Mouse (Mus musculus): ENCODE results near the gene Krt17. TPM values are rescaled to one million over a fixed set of nuclear protein-coding genes. Genes with fewer than 3 reads are reported as not detected.

Krt17 gene
- total and polyA plus RNA-seq, 3 experiments, result 0.61 TPM; not detected in 2

DNA sequence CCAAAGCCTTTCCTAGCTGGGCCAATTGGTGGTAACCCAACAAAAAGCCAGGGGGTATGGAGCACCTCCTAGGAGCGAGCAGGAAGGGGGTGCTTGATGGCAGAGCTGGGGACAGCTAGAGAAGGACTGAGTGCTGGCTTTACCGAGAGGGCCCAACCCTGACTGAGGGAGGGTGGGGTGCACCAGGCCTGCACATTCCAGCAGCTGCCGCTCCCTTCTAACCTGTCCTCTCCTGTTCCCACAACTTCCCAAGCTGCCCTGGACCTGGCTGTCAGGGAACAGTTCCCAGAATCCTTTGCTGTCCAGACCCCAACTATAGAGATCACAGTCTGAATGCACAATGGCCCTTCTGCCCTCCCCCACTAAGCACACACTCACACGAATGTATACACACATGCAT is 24.2 kb upstream of the Krt17 start:
- no peak for TF ChIP-seq CTCF (IDR thresholded peaks at IDR 0.05)
- TF ChIP-seq POLR2A (IDR thresholded peaks at IDR 0.05; ENCODE audit: insufficient read depth, low read depth, low read length), result no peak
- TF ChIP-seq EP300 (IDR thresholded peaks at IDR 0.05; ENCODE audit: insufficient read depth, low read depth, low read length), result no peak
- no peak overlapping the region for H3K4me3 ChIP-seq
- no peaks in the 10 kb centered on the region for H3K36me3 ChIP-seq (ENCODE audit: control insufficient read depth, insufficient read depth, low read length)
- 74% methylated on average over 4 of the region's 4 CpGs for WGBS
- H3K4me1 ChIP-seq (ENCODE audit: control insufficient read depth, insufficient read depth, low read length), result no peaks in the 10 kb centered on the region; the same call in 1 of the 2 replicates
- H3K27me3 ChIP-seq (ENCODE audit: control insufficient read depth, insufficient read depth, low read length), result no peaks in the 10 kb centered on the region
- H3K9ac ChIP-seq (ENCODE audit: low read depth, low read length), result no peak overlapping the region
- H3K79me2 ChIP-seq (replicated peaks; ENCODE audit: control insufficient read depth, insufficient read depth, low read length), result no peaks in the 10 kb centered on the region
- no peak overlapping the region for H3K27ac ChIP-seq
- intact Hi-C loops (cut with DNase I), result loop anchor here (5.0 kb wide), 1 partner anchor 823 kb away; no protein-coding TSS in a partner anchor
- DNase-seq, result no peak

DNA sequence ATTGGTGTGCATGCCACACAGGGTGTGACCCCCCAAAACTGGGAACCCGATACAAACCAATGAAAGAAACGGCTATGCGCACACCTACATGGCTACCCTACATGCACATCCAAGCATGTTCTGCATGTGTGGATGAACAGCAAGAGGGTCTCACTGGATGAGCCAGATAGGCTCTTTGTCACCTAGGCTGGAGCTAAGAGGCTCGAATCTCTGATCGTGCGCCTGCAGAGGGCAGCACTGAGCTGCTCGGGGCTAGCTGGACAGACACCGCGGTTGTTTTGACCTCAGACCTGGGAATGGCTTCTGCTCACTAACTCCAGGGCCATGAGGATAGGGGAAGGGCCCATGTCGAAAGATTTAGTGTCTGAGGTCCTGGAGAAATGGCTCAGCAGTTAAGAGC is 21.7 kb upstream of the Krt17 start:
- TF ChIP-seq POLR2A (IDR thresholded peaks at IDR 0.05; ENCODE audit: insufficient read depth, low read depth, low read length) (no peak), EP300 (IDR thresholded peaks at IDR 0.05; ENCODE audit: insufficient read depth, low read depth, low read length) (no peak), CTCF (IDR thresholded peaks at IDR 0.05) (peak; percentile 82)
- intact Hi-C loops (cut with DNase I), result loop anchor here (1.0 to 5.0 kb wide), 4 partner anchors 16 to 904 kb away; no protein-coding TSS in a partner anchor
- WGBS, result 20% methylated on average over 10 of the region's 10 CpGs
- Histone ChIP-seq H3K4me1 (ENCODE audit: control insufficient read depth, insufficient read depth, low read length) (no peaks in the 10 kb centered on the region; the same call in 1 of the 2 replicates), H3K4me3 (no peak overlapping the region), H3K27me3 (ENCODE audit: control insufficient read depth, insufficient read depth, low read length) (no peaks in the 10 kb centered on the region), H3K36me3 (ENCODE audit: control insufficient read depth, insufficient read depth, low read length) (no peaks in the 10 kb centered on the region), H3K9ac (ENCODE audit: low read depth, low read length) (no peak overlapping the region), H3K79me2 (replicated peaks; ENCODE audit: control insufficient read depth, insufficient read depth, low read length) (no peaks in the 10 kb centered on the region), H3K27ac (no peak overlapping the region)
- peak; percentile 68 to 84 for DNase-seq

DNA sequence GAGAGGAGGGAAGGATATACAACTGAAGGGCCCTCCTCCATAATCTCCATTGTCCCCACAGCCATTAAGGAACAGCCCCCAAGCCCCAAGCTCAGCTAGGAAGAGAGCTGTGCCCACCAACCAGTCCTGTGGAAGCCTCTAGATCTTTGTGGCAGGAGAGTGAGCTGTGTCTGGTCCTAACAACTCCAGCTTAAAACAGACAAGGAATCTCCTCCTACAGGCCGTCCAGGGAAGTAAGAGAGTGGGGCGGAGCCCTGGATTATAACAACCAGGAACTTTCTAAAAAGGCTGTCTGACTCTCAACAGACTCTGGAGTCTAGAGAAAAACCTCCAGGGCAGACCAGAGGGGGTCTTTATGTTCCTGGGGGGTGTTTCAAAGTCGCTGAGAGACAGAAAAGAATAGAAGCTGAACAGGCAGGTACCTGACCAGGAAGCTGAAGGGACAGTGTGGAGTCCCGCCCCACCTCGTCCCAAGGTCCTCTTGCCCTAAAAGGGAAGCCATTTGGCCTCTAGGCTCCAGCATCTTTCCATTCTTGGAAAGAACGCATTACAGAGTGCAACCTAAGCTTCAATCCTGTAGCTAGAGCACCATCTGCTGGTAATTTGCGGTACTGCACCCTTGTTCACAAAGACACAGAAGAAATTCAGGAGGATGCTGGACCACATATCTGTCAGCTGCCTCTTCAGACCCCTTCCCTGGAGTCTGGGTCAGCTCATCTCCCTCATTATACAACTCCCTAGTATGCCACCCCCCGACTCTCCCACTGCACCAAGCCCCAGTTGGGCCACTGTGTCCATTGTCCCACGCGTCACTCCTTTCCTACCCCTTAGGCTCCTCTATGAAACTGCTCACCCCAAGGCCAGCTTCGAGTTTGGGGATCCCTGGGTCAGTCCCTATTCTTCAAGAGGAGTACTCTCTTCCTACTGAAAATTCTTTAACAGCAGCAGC is 21.0 kb upstream of the Krt17 start:
- H3K4me1 ChIP-seq (ENCODE audit: control insufficient read depth, insufficient read depth, low read length), result no peaks in the 10 kb centered on the region
- peak; percentile 77 for TF ChIP-seq CTCF (IDR thresholded peaks at IDR 0.05)
- no peak for TF ChIP-seq POLR2A (IDR thresholded peaks at IDR 0.05; ENCODE audit: insufficient read depth, low read depth, low read length)
- TF ChIP-seq EP300 (IDR thresholded peaks at IDR 0.05; ENCODE audit: insufficient read depth, low read depth, low read length), result 0 out of 2 replicates have a peak, but pooled peaks have one; percentile 10
- no peaks in the 10 kb centered on the region for H3K36me3 ChIP-seq (ENCODE audit: control insufficient read depth, insufficient read depth, low read length)
- no peaks in the 10 kb centered on the region for H3K27me3 ChIP-seq (ENCODE audit: control insufficient read depth, insufficient read depth, low read length)
- 20% methylated on average over 11 of the region's 11 CpGs for WGBS
- no peak overlapping the region for H3K27ac ChIP-seq
- H3K4me3 ChIP-seq, result no peak overlapping the region
- no peaks in the 10 kb centered on the region for H3K79me2 ChIP-seq (replicated peaks; ENCODE audit: control insufficient read depth, insufficient read depth, low read length)
- DNase-seq, result peak; percentile 63 to 83
- intact Hi-C loops (cut with DNase I), result loop anchor here (1.0 to 5.0 kb wide), 4 partner anchors 16 to 903 kb away; no protein-coding TSS in a partner anchor
- no peak overlapping the region for H3K9ac ChIP-seq (ENCODE audit: low read depth, low read length)

DNA sequence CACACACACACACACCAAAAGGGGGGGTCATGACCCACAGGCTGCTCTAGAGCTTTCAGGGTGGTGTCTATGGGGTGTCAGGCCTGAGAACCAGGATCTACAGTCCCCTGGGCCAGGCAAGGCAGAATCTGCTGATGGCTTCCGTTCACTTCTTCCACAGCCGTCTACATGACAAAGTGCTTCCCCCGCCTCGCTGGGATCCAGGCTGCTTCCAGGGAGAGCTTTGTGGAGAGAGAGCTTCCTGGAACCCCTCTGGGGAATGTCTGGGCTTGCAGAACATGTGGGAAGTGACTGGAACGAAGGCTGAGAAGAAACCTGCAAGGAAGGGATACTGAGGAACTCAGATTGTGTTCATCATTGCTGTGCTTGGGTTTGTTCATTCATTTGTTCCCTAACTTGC is 17.9 kb upstream of the Krt17 start:
- 28% methylated on average over 5 of the region's 5 CpGs for WGBS
- H3K27me3 ChIP-seq (ENCODE audit: control insufficient read depth, insufficient read depth, low read length), result no peaks in the 10 kb centered on the region

DNA sequence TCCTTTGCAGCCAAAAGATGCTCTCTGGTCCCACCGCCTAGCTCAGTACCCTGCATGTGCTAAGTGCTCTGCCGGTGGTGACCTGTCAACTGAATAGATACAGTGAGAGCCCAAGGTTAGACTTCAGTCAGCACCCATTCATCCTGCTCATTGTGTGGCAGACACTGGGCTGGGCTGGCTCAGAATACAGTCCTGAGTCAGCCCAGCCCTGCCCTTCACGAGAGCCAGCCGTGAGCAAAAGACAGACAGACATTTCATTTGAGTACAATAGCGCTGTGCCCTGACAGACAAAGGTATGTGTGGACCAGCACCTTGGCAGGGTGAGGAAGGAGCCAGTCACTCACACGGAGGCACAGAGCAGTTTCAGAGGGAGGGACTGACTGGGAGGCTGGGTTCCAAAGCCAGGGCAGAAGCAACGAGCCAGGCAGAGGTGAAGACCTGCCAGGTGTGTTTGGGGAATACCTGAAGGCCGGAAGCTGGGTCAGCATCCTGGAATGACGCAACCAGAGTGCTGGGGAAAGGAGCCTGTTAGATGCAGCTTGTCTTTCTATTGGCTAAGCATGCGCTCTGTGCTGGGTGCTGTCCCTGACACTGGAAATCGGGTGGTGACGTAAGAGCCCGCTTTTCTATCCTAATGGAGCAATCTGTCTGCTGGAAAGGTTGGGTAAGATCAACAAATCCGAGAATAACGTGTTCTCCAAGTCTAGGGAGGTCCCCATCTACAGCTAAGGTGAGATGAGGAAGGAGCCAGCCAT is 17.1 kb upstream of the Krt17 start:
- WGBS, result 59% methylated on average over 15 of the region's 15 CpGs
- intact Hi-C loops (cut with DNase I), result no loop called here
- H3K36me3 ChIP-seq (ENCODE audit: control insufficient read depth, insufficient read depth, low read length), result no peaks in the 10 kb centered on the region
- no peaks in the 10 kb centered on the region for H3K79me2 ChIP-seq (replicated peaks; ENCODE audit: control insufficient read depth, insufficient read depth, low read length)
- H3K27me3 ChIP-seq (ENCODE audit: control insufficient read depth, insufficient read depth, low read length), result no peaks in the 10 kb centered on the region
- H3K27ac ChIP-seq, result no peak overlapping the region
- no peak for DNase-seq
- no peak overlapping the region for H3K4me3 ChIP-seq
- H3K9ac ChIP-seq (ENCODE audit: low read depth, low read length), result no peak overlapping the region
- H3K4me1 ChIP-seq (ENCODE audit: control insufficient read depth, insufficient read depth, low read length), result no peaks in the 10 kb centered on the region
- TF ChIP-seq CTCF (IDR thresholded peaks at IDR 0.05), result no peak
- no peak for TF ChIP-seq EP300 (IDR thresholded peaks at IDR 0.05; ENCODE audit: insufficient read depth, low read depth, low read length)
- no peak for TF ChIP-seq POLR2A (IDR thresholded peaks at IDR 0.05; ENCODE audit: insufficient read depth, low read depth, low read length)

More for the DNA sequence above, 17.9 kb upstream of the Krt17 start:
- no peak overlapping the region for H3K4me3 ChIP-seq
- no peak for DNase-seq
- no peaks in the 10 kb centered on the region for H3K4me1 ChIP-seq (ENCODE audit: control insufficient read depth, insufficient read depth, low read length)
- TF ChIP-seq CTCF (IDR thresholded peaks at IDR 0.05), result no peak
- TF ChIP-seq EP300 (IDR thresholded peaks at IDR 0.05; ENCODE audit: insufficient read depth, low read depth, low read length), result no peak
- no peak for TF ChIP-seq POLR2A (IDR thresholded peaks at IDR 0.05; ENCODE audit: insufficient read depth, low read depth, low read length)
- H3K9ac ChIP-seq (ENCODE audit: low read depth, low read length), result no peak overlapping the region
- H3K36me3 ChIP-seq (ENCODE audit: control insufficient read depth, insufficient read depth, low read length), result no peaks in the 10 kb centered on the region
- intact Hi-C loops (cut with DNase I), result no loop called here
- no peaks in the 10 kb centered on the region for H3K79me2 ChIP-seq (replicated peaks; ENCODE audit: control insufficient read depth, insufficient read depth, low read length)
- no peak overlapping the region for H3K27ac ChIP-seq
